Mouse (Mus musculus): Measurements from ENCODE around the gene Ntrk1. TPM values are rescaled to one million over a fixed set of nuclear protein-coding genes. Genes with fewer than 3 reads are reported as not detected.

Ntrk1 gene
- not detected for polyA plus RNA-seq (2012; fragmentation: generic; extraction: Trizol)

DNA sequence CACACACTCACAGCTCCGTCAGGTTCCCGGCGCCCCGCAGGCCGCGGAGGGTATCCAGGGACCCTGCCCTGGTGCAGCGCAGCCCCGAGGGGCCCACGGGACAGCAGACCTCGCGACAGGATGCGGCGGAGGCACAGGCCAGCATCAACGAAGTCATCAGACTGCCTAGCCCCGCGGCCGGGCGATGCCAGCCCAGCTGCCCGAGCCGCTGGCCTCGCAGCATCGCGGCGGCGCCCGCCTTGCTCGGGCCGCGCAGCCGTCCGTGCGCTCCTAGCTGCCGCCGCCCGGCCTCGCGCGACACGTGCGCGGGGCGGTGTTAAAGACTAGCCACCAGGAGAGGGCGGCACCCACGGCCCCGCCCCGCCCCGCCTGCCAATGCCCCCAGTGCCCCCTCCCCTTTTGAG is at the start of gene Ntrk1:
Gene Ntrk1 (minus strand): TSS at position 241 of the 404 bp plus-strand sequence.
- H3K36me3 ChIP-seq (ENCODE audit: control insufficient read depth, insufficient read depth) = no peaks in the 10 kb centered on the region

GRCm38 (mm10) chr3:87840858-87841257 is 45.9 kb upstream of the Ntrk1 start:
- Histone ChIP-seq H3K36me3 (ENCODE audit: control insufficient read depth, insufficient read depth) (no peaks in the 10 kb centered on the region), H3K4me2 (ENCODE audit: low read depth) (no peak overlapping the region), H3ac (ENCODE audit: control insufficient read depth, insufficient read length) (no peak overlapping the region), H3K79me2 (ENCODE audit: control insufficient read depth, insufficient read depth) (no peaks in the 10 kb centered on the region), H3K27me3 (ENCODE audit: control insufficient read depth, insufficient read depth, insufficient read length) (peaks cover 11% of the 10 kb centered on the region), H3K4me3 (no peak overlapping the region)
- TF ChIP-seq MAX (IDR thresholded peaks at IDR 0.05; ENCODE audit: low read depth) = no peak
- TF ChIP-seq MYOD1 (IDR thresholded peaks at IDR 0.05; ENCODE audit: control insufficient read depth in 1 of 3, insufficient read length in 2 of 3, low read depth in 2 of 3) = no peak
- TF ChIP-seq POLR2A (IDR thresholded peaks at IDR 0.05; ENCODE audit: insufficient read length, low read depth) = no peak
- TF ChIP-seq REST (IDR thresholded peaks at IDR 0.05; ENCODE audit: insufficient read depth, insufficient read length) = no peak
- no peak for TF ChIP-seq TCF3 (IDR thresholded peaks at IDR 0.05; ENCODE audit: insufficient read length, low read depth)
- TF ChIP-seq MYOG (IDR thresholded peaks at IDR 0.05; ENCODE audit: control insufficient read depth in 1 of 3, insufficient read depth in 1 of 3, insufficient read length in 2 of 3, low read depth in 2 of 3) = no peak
- no peak for TF ChIP-seq E2F4 (IDR thresholded peaks at IDR 0.05; ENCODE audit: insufficient read depth)
- TF ChIP-seq POLR2AphosphoS2 (IDR thresholded peaks at IDR 0.05; ENCODE audit: insufficient read length, low read depth) = no peak
- no peak for TF ChIP-seq USF1 (IDR thresholded peaks at IDR 0.05; ENCODE audit: low read depth)
- TF ChIP-seq TCF12 (IDR thresholded peaks at IDR 0.05; ENCODE audit: insufficient read depth, poor library complexity, severe bottlenecking) = no peak
- no peak for TF ChIP-seq SRF (IDR thresholded peaks at IDR 0.05; ENCODE audit: control insufficient read depth, insufficient read length, low read depth)
- no peak for TF ChIP-seq CEBPB (IDR thresholded peaks at IDR 0.05; ENCODE audit: insufficient read depth, poor library complexity, severe bottlenecking)

More for the DNA sequence above, at the start of gene Ntrk1:
- no peak within 1 kb of the TSS for H3ac ChIP-seq (ENCODE audit: control insufficient read depth, insufficient read length)
- no peak within 1 kb of the TSS for H3K4me3 ChIP-seq
- no peak within 1 kb of the TSS for H3K4me2 ChIP-seq (ENCODE audit: low read depth)
- TF ChIP-seq MYOG (IDR thresholded peaks at IDR 0.05; ENCODE audit: control insufficient read depth in 1 of 3, insufficient read depth in 1 of 3, insufficient read length in 2 of 3, low read depth in 2 of 3) = no peak
- TF ChIP-seq MYOD1 (IDR thresholded peaks at IDR 0.05; ENCODE audit: control insufficient read depth in 1 of 3, insufficient read length in 2 of 3, low read depth in 2 of 3) = no peak
- TF ChIP-seq CEBPB (IDR thresholded peaks at IDR 0.05; ENCODE audit: insufficient read depth, poor library complexity, severe bottlenecking) = no peak
- no peak for TF ChIP-seq TCF12 (IDR thresholded peaks at IDR 0.05; ENCODE audit: insufficient read depth, poor library complexity, severe bottlenecking)
- no peak for TF ChIP-seq POLR2A (IDR thresholded peaks at IDR 0.05; ENCODE audit: insufficient read length, low read depth)
- no peak for TF ChIP-seq POLR2AphosphoS2 (IDR thresholded peaks at IDR 0.05; ENCODE audit: insufficient read length, low read depth)
- TF ChIP-seq USF1 (IDR thresholded peaks at IDR 0.05; ENCODE audit: low read depth) = no peak
- no peak for TF ChIP-seq SRF (IDR thresholded peaks at IDR 0.05; ENCODE audit: control insufficient read depth, insufficient read length, low read depth)
- peaks cover 81% of the 10 kb centered on the region for H3K27me3 ChIP-seq (ENCODE audit: control insufficient read depth, insufficient read depth, insufficient read length)
- H3K79me2 ChIP-seq (ENCODE audit: control insufficient read depth, insufficient read depth) = no peaks in the 10 kb centered on the region

DNA sequence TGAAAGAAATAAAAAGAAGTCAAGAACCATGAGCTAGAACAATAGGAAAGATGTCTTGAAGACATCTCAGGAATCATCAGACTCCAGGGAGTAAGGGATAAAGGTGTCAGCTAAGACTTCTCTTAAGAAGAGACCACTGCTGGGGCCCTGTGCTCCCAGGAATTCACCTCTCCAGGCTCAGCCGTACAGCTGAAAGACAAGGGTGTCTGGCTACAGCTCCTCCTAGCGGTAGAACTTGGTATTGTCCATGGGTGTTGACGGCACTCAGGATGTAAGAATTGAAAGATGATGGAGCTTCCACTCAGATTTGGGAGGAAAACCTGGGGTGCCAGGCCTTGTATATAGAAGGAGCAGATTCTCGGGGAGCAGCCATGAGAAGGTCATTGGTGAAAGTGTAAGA is 43.7 kb upstream of the Ntrk1 start:
- H3K4me3 ChIP-seq = no peak overlapping the region
- H3K79me2 ChIP-seq (ENCODE audit: control insufficient read depth, insufficient read depth) = no peaks in the 10 kb centered on the region
- TF ChIP-seq TCF12 (IDR thresholded peaks at IDR 0.05; ENCODE audit: insufficient read depth, poor library complexity, severe bottlenecking) (no peak), REST (IDR thresholded peaks at IDR 0.05; ENCODE audit: insufficient read depth, insufficient read length) (no peak), POLR2AphosphoS2 (IDR thresholded peaks at IDR 0.05; ENCODE audit: insufficient read length, low read depth) (no peak), USF1 (IDR thresholded peaks at IDR 0.05; ENCODE audit: low read depth) (no peak), CEBPB (IDR thresholded peaks at IDR 0.05; ENCODE audit: insufficient read depth, poor library complexity, severe bottlenecking) (no peak), MYOD1 (IDR thresholded peaks at IDR 0.05; ENCODE audit: control insufficient read depth in 1 of 3, insufficient read length in 2 of 3, low read depth in 2 of 3) (no peak), E2F4 (IDR thresholded peaks at IDR 0.05; ENCODE audit: insufficient read depth) (no peak), TCF3 (IDR thresholded peaks at IDR 0.05; ENCODE audit: insufficient read length, low read depth) (no peak), POLR2A (IDR thresholded peaks at IDR 0.05; ENCODE audit: insufficient read length, low read depth) (no peak), SRF (IDR thresholded peaks at IDR 0.05; ENCODE audit: control insufficient read depth, insufficient read length, low read depth) (no peak)
- H3K4me2 ChIP-seq (ENCODE audit: low read depth) = no peak overlapping the region
- H3K36me3 ChIP-seq (ENCODE audit: control insufficient read depth, insufficient read depth) = no peaks in the 10 kb centered on the region
- H3K27me3 ChIP-seq (ENCODE audit: control insufficient read depth, insufficient read depth, insufficient read length) = peaks cover 12% of the 10 kb centered on the region
- no peak overlapping the region for H3ac ChIP-seq (ENCODE audit: control insufficient read depth, insufficient read length)

- Histone ChIP-seq H3K4me3 (no peak overlapping the region), H3K36me3 (ENCODE audit: control insufficient read depth, insufficient read depth) (no peaks in the 10 kb centered on the region), H3K79me2 (ENCODE audit: control insufficient read depth, insufficient read depth) (no peaks in the 10 kb centered on the region), H3K4me2 (ENCODE audit: low read depth) (no peak overlapping the region), H3K27me3 (ENCODE audit: control insufficient read depth, insufficient read depth, insufficient read length) (peaks cover 13% of the 10 kb centered on the region), H3ac (ENCODE audit: control insufficient read depth, insufficient read length) (no peak overlapping the region)
- TF ChIP-seq TCF12 (IDR thresholded peaks at IDR 0.05; ENCODE audit: insufficient read depth, poor library complexity, severe bottlenecking) (no peak), MAX (IDR thresholded peaks at IDR 0.05; ENCODE audit: low read depth) (no peak), POLR2A (IDR thresholded peaks at IDR 0.05; ENCODE audit: insufficient read length, low read depth) (no peak), TCF3 (IDR thresholded peaks at IDR 0.05; ENCODE audit: insufficient read length, low read depth) (no peak), E2F4 (IDR thresholded peaks at IDR 0.05; ENCODE audit: insufficient read depth) (no peak), MYOD1 (IDR thresholded peaks at IDR 0.05; ENCODE audit: control insufficient read depth in 1 of 3, insufficient read length in 2 of 3, low read depth in 2 of 3) (no peak), SRF (IDR thresholded peaks at IDR 0.05; ENCODE audit: control insufficient read depth, insufficient read length, low read depth) (no peak), MYOG (IDR thresholded peaks at IDR 0.05; ENCODE audit: control insufficient read depth in 1 of 3, insufficient read depth in 1 of 3, insufficient read length in 2 of 3, low read depth in 2 of 3) (no peak), CEBPB (IDR thresholded peaks at IDR 0.05; ENCODE audit: insufficient read depth, poor library complexity, severe bottlenecking) (no peak)
These were observed 38.5 kb upstream of the Ntrk1 start for GRCm38 (mm10) chr3:87833482-87833881.
